ENCODE assay signal across 8 mouse cellular contexts in genomic region chr2:92600348-92600670, GRCm38 (mm10). TPM values are rescaled to one million over a fixed set of nuclear protein-coding genes. Genes with fewer than 3 reads are reported as not detected.
DNase-seq lines count a peak whose midpoint lies in the region; ATAC-seq and TF ChIP-seq lines count a peak whose summit lies in the region.

No protein-coding gene starts in this region.

- H3K27ac ChIP-seq in heart, embryonic 14.5 days (replicated peaks in 1 of 2; ENCODE audit: control insufficient read depth in 1 of 2, insufficient read depth in 1 of 2, low read depth in 2 of 2, low read length in 2 of 2): no peak overlapping the region

- H3K4me2 ChIP-seq in heart, embryonic 14.5 days (ENCODE audit: low read length): peak overlapping the region; percentile 98

- intact Hi-C loops in heart, postnatal 10 days (cut with DNase I): loop anchor here (5.0 kb wide), 1 partner anchor 113 kb away; no protein-coding TSS in a partner anchor

- ATAC-seq in heart, embryonic 14.5 days (ENCODE audit: insufficient number of reproducible peaks, insufficient read depth, low FRiP score, low read depth): no peak
- 0 out of 2 replicates have a peak, but pooled peaks have one; percentile 15 for ATAC-seq in megakaryocyte-erythroid progenitor cell, adult 5-6 weeks (replicated peaks; ENCODE audit: low FRiP score, low TSS enrichment, poor library complexity, severe bottlenecking)
- ATAC-seq in activated CD4-positive, CD25-positive, alpha-beta regulatory T cell, adult 4 months: no peak

- H3K27me3 ChIP-seq in heart, embryonic 14.5 days (ENCODE audit: control insufficient read depth, insufficient read depth, low read length): peaks cover 72% of the 10 kb centered on the region
- H3K27me3 ChIP-seq in E14TG2a.4 (ENCODE audit: insufficient read depth, low read length): peaks cover 86% of the 10 kb centered on the region

- no peak for TF ChIP-seq CTCF in E14TG2a.4 (conservative IDR thresholded peaks at IDR 0.05; ENCODE audit: low read length)

- peak overlapping the region; percentile 58 for H3K9ac ChIP-seq in heart, embryonic 14.5 days (ENCODE audit: low read length)

- DNase-seq in heart, postnatal 10 days: no peak
- peak; percentile 16 for DNase-seq in forelimb bud, embryonic 11.5 days (ENCODE audit: low read depth, low spot score)
- no peak for DNase-seq in thymus, adult 18-20 months
- no peak for DNase-seq in thymus, postnatal 0 days (ENCODE audit: low spot score)

- under 1% methylated on average over 17 of the region's 17 CpGs for WGBS in heart, embryonic 14.5 days

- H3K4me1 ChIP-seq in heart, embryonic 14.5 days (ENCODE audit: control insufficient read depth in 2 of 2, insufficient read depth in 2 of 2, low read length in 2 of 2): peaks cover 3 to 10% of the 10 kb centered on the region in 2 experiments
- peaks cover 29% of the 10 kb centered on the region for H3K4me1 ChIP-seq in E14TG2a.4 (replicated peaks; ENCODE audit: low read depth, low read length)

- no peaks in the 10 kb centered on the region for H3K36me3 ChIP-seq in heart, embryonic 14.5 days (ENCODE audit: control insufficient read depth, insufficient read depth, low read length)
- no peaks in the 10 kb centered on the region for H3K36me3 ChIP-seq in E14TG2a.4 (ENCODE audit: insufficient read depth, low read length)

- H3K9me3 ChIP-seq in heart, embryonic 14.5 days (ENCODE audit: control insufficient read depth, low read length): no peaks in the 10 kb centered on the region
- H3K9me3 ChIP-seq in E14TG2a.4 (ENCODE audit: low read length): no peaks in the 10 kb centered on the region

- peak overlapping the region; percentile 66 to 68 for H3K4me3 ChIP-seq in heart, embryonic 14.5 days (ENCODE audit: control insufficient read depth in 1 of 2, insufficient read depth in 1 of 2, low read depth in 1 of 2, low read length in 2 of 2)
- H3K4me3 ChIP-seq in E14TG2a.4 (replicated peaks; ENCODE audit: low read length): peak overlapping the region; percentile 78

RNA-seq across cellular contexts. Expression of gene Chst1, which starts 0.8 kb away (rescaled TPM):
- polyA plus RNA-seq in heart, embryonic 14.5 days (2014; fragmentation: Nextera tagmentation; extraction: Ambion mirVana): 2.3 and 2.5 TPM in 2 replicates
- total RNA-seq in heart, postnatal 10 days (2021): 1 to 10 TPM; 6.1 to 6.5 TPM
- total RNA-seq in megakaryocyte-erythroid progenitor cell, adult 5-6 weeks (2014; fragmentation: Nextera tagmentation): 1.5 TPM in 1 of 2 replicates, not detected in the other
- 0.27 and 0.28 TPM in 2 replicates for total RNA-seq in megakaryocyte-erythroid progenitor cell, adult 5-6 weeks (2017)
- polyA plus RNA-seq in thymus, postnatal 0 days (2015; fragmentation: Nextera tagmentation; extraction: Ambion mirVana): 1.7 and 1.8 TPM in 2 replicates
- under 1 TPM in 1 of 2 experiments, not detected in 1; 0.20 TPM for polyA plus RNA-seq in activated CD4-positive, CD25-positive, alpha-beta regulatory T cell, adult 4 months (2017; shearing (Covaris generic))
